Mouse (Mus musculus): ENCODE data around the gene Vsig10. TPM values are rescaled to one million over a fixed set of nuclear protein-coding genes. Genes with fewer than 3 reads are reported as not detected.
A peak's percentile ranks its signal among the peaks of the same experiment; 100 is the strongest.
"Not testable (repeated sequence)": the region's sequence is repeated elsewhere in the genome, so short reads cannot be mapped to it uniquely, and the experiment has no call there.

Vsig10 gene
- total RNA-seq, 4 experiments from 2014 or later = 5.0 to 7.0 (median 6.3) TPM

DNA sequence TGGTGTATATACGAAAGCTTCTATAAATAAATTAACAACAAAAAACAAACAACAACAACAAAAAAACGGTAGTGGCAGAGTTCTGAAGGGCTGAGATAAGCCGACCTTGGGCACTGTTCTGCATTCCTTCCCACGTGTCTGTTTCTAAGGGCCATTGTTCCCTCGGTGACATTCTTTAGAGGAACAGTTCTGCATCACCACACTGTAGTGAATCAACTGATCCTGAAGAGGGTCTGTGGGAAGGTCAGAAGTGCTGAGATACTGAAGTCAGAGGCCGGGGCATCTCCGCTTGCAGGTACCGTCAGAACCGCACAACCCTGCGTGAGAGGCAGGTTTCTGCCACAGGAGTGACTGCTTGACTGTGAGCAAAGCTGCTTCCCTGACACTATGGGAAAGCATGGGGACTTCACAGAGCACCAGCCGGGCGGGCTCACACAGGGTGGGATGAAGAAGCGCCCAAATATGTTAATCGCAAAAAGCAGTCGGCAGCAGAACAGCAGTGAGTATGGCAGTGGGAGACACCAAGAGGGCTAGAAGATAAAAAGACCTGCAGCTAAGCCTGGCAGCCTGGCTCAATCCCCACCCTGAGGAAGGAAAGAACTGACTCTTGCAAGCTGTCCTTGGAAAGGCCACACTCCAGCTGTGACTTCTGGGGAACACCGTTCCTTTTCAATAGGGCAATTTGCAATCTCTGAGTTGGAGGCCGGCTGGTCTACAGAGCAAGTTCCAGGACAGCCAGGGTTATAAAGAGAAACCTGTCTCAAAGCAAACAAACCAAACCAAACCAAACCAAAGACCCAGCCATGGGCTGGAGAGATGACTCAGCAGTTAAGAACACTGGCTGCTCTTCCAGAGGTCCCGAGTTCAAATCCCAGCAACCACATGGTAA lies 14.9 kb upstream of the Vsig10 start:
- DNase-seq (ENCODE audit: low spot score) = no peak

DNA sequence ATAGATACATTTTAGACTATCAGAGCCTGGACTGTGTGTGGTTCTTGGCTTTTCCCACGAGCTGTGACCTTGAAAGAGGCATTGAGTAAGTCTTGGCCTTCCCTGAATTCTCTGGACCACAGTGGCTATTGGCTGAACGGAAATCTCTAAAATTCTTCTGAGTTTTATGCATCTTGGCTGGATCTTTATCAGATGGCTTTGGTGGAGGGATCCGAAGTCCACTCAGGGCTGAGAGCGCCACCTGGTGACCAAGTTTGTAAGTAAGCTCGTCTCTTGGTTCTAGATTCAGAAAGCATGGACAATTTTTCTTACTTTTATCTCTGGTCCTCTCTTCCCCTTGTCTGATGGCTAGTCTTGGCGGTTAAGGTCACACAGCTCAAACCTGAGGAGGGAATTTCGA lies 13.9 kb upstream of the Vsig10 start:
- peak; percentile 73 for DNase-seq (ENCODE audit: low spot score)

DNA sequence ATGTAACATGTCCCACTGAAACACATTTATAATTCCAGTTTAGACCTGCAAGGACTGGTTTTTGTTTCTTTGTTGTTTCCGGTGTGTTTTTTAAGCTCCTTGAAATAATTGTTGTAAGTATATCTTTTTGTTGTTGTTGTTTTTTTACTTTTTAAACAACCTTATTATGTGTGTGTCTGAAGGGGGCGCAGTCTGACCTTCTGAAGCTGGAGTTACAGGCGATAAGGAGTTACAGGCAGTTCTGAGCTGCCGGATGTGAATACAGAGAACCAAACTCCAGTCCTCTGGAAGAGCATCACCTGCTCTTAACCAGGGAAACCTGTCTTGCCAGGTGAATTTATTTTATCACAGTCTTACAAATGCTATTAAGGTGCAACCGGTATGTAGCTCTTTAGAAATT lies 13.1 kb upstream of the Vsig10 start:
- DNase-seq (ENCODE audit: low spot score) = no peak

- no peak for DNase-seq (ENCODE audit: low spot score)
Measured at GRCm38 (mm10) chr5:117306826-117307225, 12.1 kb upstream of the Vsig10 start.

GRCm38 (mm10) chr5:117307699-117308098 lies 11.2 kb upstream of the Vsig10 start:
- peak; percentile 72 for DNase-seq (ENCODE audit: low spot score)

- peak; percentile 69 for DNase-seq (ENCODE audit: low spot score)
Measured at GRCm38 (mm10) chr5:117313420-117313819, 5.5 kb upstream of the Vsig10 start.

DNA sequence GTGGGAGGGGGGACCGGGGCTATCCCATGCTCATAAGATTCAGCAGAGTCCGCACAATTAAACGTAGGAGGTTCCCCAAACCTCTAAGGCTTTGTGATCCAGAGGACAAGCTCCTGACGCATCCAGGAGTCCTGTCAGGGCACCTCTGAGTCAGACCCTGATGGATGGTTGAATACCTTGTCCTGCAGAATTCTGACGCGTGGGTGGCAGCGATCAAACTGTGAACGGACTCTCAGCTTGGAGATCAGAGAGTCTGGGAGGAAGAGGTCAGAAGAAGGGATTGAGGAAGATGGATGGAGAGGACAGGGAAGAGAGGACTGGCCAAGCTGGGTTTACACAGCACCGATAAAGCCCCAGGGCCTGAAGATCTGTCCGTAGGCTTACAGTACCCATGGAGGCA lies 5.0 kb upstream of the Vsig10 start:
- no peak for DNase-seq (ENCODE audit: low spot score)

GRCm38 (mm10) chr5:117314587-117315428 lies 4.1 kb upstream of the Vsig10 start:
- DNase-seq (ENCODE audit: low spot score) = no peak

- no peak for DNase-seq (ENCODE audit: low spot score)
Measured at GRCm38 (mm10) chr5:117323751-117324150, 4.9 kb downstream of the Vsig10 start.

DNA sequence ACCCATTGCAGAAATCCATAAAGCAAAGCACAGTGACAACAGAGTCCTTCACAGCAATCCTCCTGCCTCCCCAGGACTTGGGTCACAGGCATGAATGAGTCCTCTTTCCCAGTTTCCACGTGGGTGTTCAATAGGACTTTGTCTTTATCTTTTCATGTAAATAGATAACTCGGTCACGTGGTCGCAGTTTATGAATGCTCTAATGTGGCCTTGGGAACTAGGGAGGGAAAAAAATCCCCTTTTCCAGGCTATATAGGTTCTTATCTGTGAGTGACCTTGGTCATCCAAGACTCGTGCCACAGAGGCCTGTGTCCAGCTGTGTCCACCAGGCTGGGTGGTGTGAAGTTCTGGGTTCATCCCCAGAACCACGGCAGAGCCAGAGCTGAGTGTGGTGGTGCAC lies 7.5 kb downstream of the Vsig10 start:
- no peak for DNase-seq (ENCODE audit: low spot score)

- DNase-seq (ENCODE audit: low spot score) = no peak
Measured at GRCm38 (mm10) chr5:117330457-117330856, 11.6 kb downstream of the Vsig10 start.

- DNase-seq (ENCODE audit: low spot score) = no peak
Measured at GRCm38 (mm10) chr5:117337999-117338398, 19.1 kb downstream of the Vsig10 start.

DNA sequence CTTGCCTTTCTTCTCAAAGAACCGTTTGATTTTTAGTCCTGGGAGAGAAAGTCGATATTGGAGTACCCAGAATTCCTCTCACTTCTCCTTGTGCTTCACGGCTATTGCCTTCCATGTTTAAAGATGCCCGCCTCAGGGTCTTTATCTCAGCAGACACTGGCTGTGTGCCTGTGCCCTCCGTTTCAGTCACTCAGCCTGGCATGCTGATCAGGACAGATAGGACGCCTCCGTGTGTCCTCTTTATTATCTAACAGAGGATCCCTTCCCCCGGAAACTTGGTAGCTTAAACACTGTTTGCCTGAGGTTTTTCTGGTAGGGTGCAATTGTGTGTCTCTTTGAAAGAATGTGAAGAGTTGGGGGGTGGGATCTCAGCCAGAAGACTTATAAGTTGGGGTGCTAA lies 19.6 kb downstream of the Vsig10 start:
- no peak for DNase-seq (ENCODE audit: low spot score)

DNA sequence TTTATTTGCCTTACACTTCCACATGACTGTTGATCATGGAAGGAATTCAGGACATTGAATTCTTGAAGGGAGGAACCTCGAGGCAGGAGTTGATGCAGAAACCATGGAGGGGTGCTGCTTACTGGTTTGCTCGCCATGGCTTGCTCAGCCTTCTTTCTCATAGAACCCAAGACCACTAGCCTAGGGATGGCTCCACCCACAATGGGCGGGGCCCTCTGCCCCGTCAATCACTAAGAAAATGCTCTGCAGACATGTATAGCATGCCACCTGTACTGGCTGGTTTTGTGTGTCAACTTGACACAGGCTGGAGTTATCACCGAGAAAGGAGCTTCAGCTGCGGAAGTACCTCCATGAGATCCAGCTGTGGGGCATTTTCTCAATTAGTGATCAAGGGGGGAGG lies 21.2 kb downstream of the Vsig10 start:
- no peak for DNase-seq (ENCODE audit: low spot score)

- DNase-seq (ENCODE audit: low spot score) = no peak
Measured at GRCm38 (mm10) chr5:117341896-117342295, 23.0 kb downstream of the Vsig10 start.

- DNase-seq (ENCODE audit: low spot score) = not testable (repeated sequence)
Measured at GRCm38 (mm10) chr5:117344496-117344895, 25.6 kb downstream of the Vsig10 start.

DNA sequence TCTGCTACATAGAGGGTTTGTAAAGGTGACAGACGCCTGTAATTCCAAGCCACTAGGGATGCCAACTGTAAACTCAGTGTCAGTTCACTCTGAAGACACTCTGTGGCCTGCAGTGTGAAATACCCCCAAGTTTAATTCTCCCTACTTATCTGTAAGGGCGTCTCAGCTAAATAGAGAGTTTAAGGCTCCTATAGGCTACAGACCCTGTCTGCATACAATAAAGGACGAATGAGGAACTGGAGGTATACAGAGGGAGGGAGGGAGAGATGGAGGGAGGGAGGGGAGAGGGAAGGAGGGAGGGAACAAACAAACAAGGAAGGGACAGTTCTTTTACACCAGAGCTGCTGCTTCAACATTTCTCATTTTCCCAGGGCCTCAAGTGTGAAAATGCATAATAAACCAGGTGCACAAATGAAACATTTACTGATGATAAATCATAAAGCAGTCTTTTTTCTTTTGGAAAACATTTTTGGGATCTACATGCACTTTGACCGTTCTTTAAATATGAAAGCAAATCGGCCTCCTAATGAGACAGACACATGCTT lies 26.6 kb downstream of the Vsig10 start:
- no peak for DNase-seq (ENCODE audit: low spot score)

- DNase-seq (ENCODE audit: low spot score) = no peak
Measured at GRCm38 (mm10) chr5:117346281-117346680, 27.4 kb downstream of the Vsig10 start.

- no peak for DNase-seq (ENCODE audit: low spot score)
Measured at GRCm38 (mm10) chr5:117347011-117347410, 28.1 kb downstream of the Vsig10 start.

DNA sequence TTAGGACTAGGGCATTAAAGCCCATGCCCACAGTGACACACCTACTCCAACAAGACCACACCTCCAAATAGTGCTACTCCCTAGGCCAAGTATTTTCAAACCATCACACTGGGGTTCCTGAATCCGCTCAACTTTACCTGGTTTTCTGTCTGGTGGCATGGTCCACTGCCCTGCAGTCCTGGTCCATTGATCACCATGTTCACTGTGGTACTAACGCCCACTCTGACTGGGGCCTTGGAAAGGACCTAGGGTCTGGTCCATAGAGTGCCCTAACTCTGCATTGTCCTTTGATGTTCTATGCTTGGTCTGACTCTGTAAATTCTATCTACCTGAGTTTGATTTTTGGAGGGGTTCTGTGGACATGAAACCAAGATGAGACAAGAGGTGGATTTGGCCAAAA lies 29.0 kb downstream of the Vsig10 start:
- no peak for DNase-seq (ENCODE audit: low spot score)

DNA sequence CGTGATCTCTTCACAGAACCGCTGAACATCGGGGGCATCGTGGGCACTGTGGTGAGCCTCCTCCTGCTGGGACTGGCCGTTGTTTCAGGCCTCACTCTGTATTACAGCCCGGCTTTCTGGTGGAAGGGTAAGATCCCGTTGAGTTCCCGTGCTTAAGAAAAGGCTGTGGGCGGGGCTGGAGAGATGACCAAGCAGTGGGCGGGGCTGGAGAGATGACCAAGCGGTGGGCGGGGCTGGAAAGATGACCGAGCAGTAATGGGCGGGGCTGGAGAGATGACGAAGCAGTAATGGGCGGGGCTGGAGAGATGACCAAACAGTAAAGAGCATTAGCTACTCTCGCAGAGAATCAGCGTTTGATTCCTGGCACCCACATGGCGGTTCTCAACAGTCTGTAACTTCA lies 29.4 kb downstream of the Vsig10 start:
- DNase-seq (ENCODE audit: low spot score) = peak; percentile 26

- no peak for DNase-seq (ENCODE audit: low spot score)
Measured at GRCm38 (mm10) chr5:117354121-117354520, 35.2 kb downstream of the Vsig10 start.
